Mouse (Mus musculus): Measurements from ENCODE around the gene Pias3.

DNA sequence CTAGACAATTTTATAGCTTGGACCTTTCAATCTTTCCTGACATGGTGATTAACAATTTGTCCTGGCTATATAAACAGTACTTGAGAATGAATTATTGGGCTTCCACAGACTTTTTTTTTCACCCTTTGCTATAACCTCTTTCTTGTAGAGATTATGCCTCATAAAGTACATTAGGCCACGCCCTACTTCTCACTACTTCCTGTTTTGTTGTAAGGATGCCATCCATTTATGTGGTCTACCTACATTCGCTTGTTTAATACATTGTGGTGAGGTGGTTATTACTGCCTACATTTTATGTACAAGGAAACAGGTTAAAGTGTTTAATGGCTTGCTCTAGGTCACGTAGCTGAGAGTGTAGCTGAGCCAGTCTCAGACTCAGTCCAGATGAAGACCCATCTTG lies 21.0 kb upstream of the Pias3 start:
- TF ChIP-seq CTCF (IDR thresholded peaks at IDR 0.05; ENCODE audit: borderline replicate concordance, extremely low read depth, insufficient read depth, insufficient read length) (no peak), POLR2A (IDR thresholded peaks at IDR 0.05; ENCODE audit: borderline replicate concordance, extremely low read depth, insufficient read depth, insufficient read length, poor library complexity, severe bottlenecking) (no peak)

Data from brain, embryonic 14.5 days (tissue).